ENCODE assay signal across 10 mouse cellular contexts in the genomic region with DNA sequence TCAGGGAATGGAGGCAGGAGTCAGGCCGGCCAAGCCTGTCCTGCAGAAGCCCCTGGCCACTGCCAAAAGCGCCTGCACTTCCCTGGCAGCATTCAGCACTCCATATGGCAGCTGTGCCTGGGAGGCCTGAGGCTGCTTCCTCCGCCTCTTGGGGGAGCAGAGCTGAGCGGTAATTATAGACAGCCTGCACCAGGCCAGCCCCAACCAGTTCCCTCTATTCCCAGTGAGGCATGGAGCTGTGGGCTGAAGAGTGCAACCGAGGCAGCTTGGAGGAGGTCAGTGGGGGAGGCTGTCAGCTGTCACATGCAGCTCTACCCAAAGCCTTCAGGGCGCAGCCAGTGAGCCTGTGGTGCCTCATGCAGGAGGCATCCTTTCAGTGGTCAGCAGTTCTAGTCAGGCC. TPM values are rescaled to one million over a fixed set of nuclear protein-coding genes. Genes with fewer than 3 reads are reported as not detected.
DNase-seq lines count a peak whose midpoint lies in the region; ATAC-seq and TF ChIP-seq lines count a peak whose summit lies in the region.
"Had no signal": no experiment of that assay in that cellular context is flagged by ENCODE, and none has a peak within 500 bp of the region (broad histone marks: within the 10 kb centered on the region; RNA-seq: fewer than 3 reads in every experiment).

No protein-coding gene starts in this region.

- H3K27me3 ChIP-seq in forebrain, embryonic 14.5 days (replicated peaks; ENCODE audit: control insufficient read depth, insufficient read depth, low read length) = no peaks in the 10 kb centered on the region
- H3K27me3 ChIP-seq: liver, embryonic 13.5 days had no signal

- peak; percentile 58 for DNase-seq in gastrocnemius, adult 2 months
- no peak for DNase-seq in gastrocnemius, postnatal 10 days
- DNase-seq in NIH3T3 (ENCODE audit: low read depth) = peak; percentile 64
- DNase-seq in forebrain, embryonic 14.5 days (ENCODE audit: low spot score) = peak; percentile 49
- DNase-seq in left cerebral cortex, adult 2 months (ENCODE audit: extremely low spot score in 1 of 2, low spot score in 2 of 2) = peak; percentile 72 to 77
- DNase-seq in right cerebral cortex, postnatal 4 days = peak; percentile 27
- DNase-seq in ovary, adult 18-20 months (ENCODE audit: low spot score) = no peak
- DNase-seq in natural killer cell, adult 2 months (ENCODE audit: low spot score in 2 of 2) = no peak
- DNase-seq: liver, embryonic 13.5 days had no signal

- intact Hi-C loops in gastrocnemius, adult 2 months (cut with DNase I) = no loop called here
- intact Hi-C loops in left cerebral cortex, adult 2 months (cut with DNase I) = loop anchor here (1.0 to 2.0 kb wide), 2 partner anchors 27 to 46 kb away; no protein-coding TSS in a partner anchor

- H3K36me3 ChIP-seq in forebrain, embryonic 14.5 days (ENCODE audit: control insufficient read depth, insufficient read depth, low read length) = peaks cover 32% of the 10 kb centered on the region

- ATAC-seq in forebrain, embryonic 14.5 days = peak; percentile 49; the same call in 1 of the 2 replicates

- no peak overlapping the region for H3K9ac ChIP-seq in forebrain, embryonic 14.5 days (ENCODE audit: low read length)
- H3K9ac ChIP-seq: liver, embryonic 13.5 days had no signal

- no peak overlapping the region for H3K4me2 ChIP-seq in forebrain, embryonic 14.5 days (ENCODE audit: low read length)
- H3K4me2 ChIP-seq: liver, embryonic 13.5 days had no signal

- 70% methylated on average over 6 of the region's 6 CpGs for WGBS in forebrain, embryonic 14.5 days

- H3K27ac ChIP-seq in gastrocnemius, adult 2 months = peak overlapping the region; percentile 95
- peak overlapping the region; percentile 14; the same call in 1 of the 2 replicates for H3K27ac ChIP-seq in forebrain, embryonic 14.5 days (ENCODE audit: low read depth, low read length)
- H3K27ac ChIP-seq in left cerebral cortex, adult 2 months = peak overlapping the region; percentile 94
- H3K27ac ChIP-seq: liver, embryonic 13.5 days had no signal

- peak; percentile 5; the same call in 1 of the 2 replicates for TF ChIP-seq CTCF in gastrocnemius, adult 2 months (IDR thresholded peaks at IDR 0.05)
- TF ChIP-seq CTCF in left cerebral cortex, adult 2 months (IDR thresholded peaks at IDR 0.05) = no peak; the same call in 1 of the 2 replicates

- H3K4me1 ChIP-seq in forebrain, embryonic 14.5 days (ENCODE audit: control insufficient read depth, insufficient read depth, low read length) = peaks cover 8% of the 10 kb centered on the region

- peak overlapping the region; percentile 52 for H3K4me3 ChIP-seq in gastrocnemius, adult 2 months
- no peak overlapping the region for H3K4me3 ChIP-seq in forebrain, embryonic 14.5 days (ENCODE audit: low read depth, low read length)
- no peak overlapping the region for H3K4me3 ChIP-seq in left cerebral cortex, adult 2 months
- H3K4me3 ChIP-seq: liver, embryonic 13.5 days had no signal

- no peaks in the 10 kb centered on the region for H3K9me3 ChIP-seq in forebrain, embryonic 14.5 days (replicated peaks; ENCODE audit: control insufficient read depth, low read length)
- H3K9me3 ChIP-seq: liver, embryonic 13.5 days had no signal

RNA-seq across cellular contexts. Expression of gene Napa, which starts 5.5 kb away (rescaled TPM):
- 100 to 1,000 TPM in 1 of 2 experiments, 10 to 100 TPM in 1; 99.2 to 113 TPM for total RNA-seq in gastrocnemius, adult 2 months (2021)
- 100 to 1,000 TPM; 123 to 145 TPM for total RNA-seq in gastrocnemius, postnatal 10 days (2021)
- polyA plus RNA-seq in forebrain, embryonic 14.5 days (2014; fragmentation: Nextera tagmentation; extraction: Ambion mirVana) = 156 and 164 TPM in 2 replicates
- total RNA-seq in left cerebral cortex, adult 2 months (2021) = 100 to 1,000 TPM; 269 to 280 TPM

RNA-seq across cellular contexts. Expression of gene Kptn, which starts 15.9 kb away (rescaled TPM):
- total RNA-seq in gastrocnemius, adult 2 months (2021) = 10 to 100 TPM; 10.3 to 16.0 TPM
- total RNA-seq in gastrocnemius, postnatal 10 days (2021) = 10 to 100 TPM; 12.0 to 13.1 TPM
- 34.5 and 37.0 TPM in 2 replicates for polyA plus RNA-seq in forebrain, embryonic 14.5 days (2014; fragmentation: Nextera tagmentation; extraction: Ambion mirVana)
- total RNA-seq in left cerebral cortex, adult 2 months (2021) = 10 to 100 TPM; 42.9 to 46.3 TPM

RNA-seq across cellular contexts. Expression of gene Slc8a2, which starts 25.9 kb away (rescaled TPM):
- under 1 TPM; 0.08 to 0.28 TPM for total RNA-seq in gastrocnemius, adult 2 months (2021)
- total RNA-seq in gastrocnemius, postnatal 10 days (2021) = under 1 TPM; 0.75 to 0.86 TPM
- polyA plus RNA-seq in forebrain, embryonic 14.5 days (2014; fragmentation: Nextera tagmentation; extraction: Ambion mirVana) = 0.85 and 0.94 TPM in 2 replicates
- 100 to 1,000 TPM; 226 TPM for total RNA-seq in left cerebral cortex, adult 2 months (2021)
- polyA plus RNA-seq: liver, embryonic 13.5 days had no signal

RNA-seq across cellular contexts. Expression of gene Zfp541, which starts 42.1 kb away (rescaled TPM):
- not detected for total RNA-seq in gastrocnemius, adult 2 months (2021)
- total RNA-seq in gastrocnemius, postnatal 10 days (2021) = not detected
- 0.16 TPM in 1 of 2 replicates, not detected in the other for polyA plus RNA-seq in forebrain, embryonic 14.5 days (2014; fragmentation: Nextera tagmentation; extraction: Ambion mirVana)
- total RNA-seq in left cerebral cortex, adult 2 months (2021) = under 1 TPM; 0.77 to 0.97 TPM
- polyA plus RNA-seq: embryonic facial prominence, embryonic 11.5 days; liver, embryonic 13.5 days had no signal

RNA-seq across cellular contexts. Expression of gene Bicra, which starts 56.0 kb away (rescaled TPM):
- total RNA-seq in gastrocnemius, adult 2 months (2021) = 1 to 10 TPM; 6.8 to 7.1 TPM
- total RNA-seq in gastrocnemius, postnatal 10 days (2021) = 10 to 100 TPM in 1 of 2 experiments, 1 to 10 TPM in 1; 8.2 to 11.5 TPM
- 4.3 and 6.0 TPM in 2 replicates for polyA plus RNA-seq in forebrain, embryonic 14.5 days (2014; fragmentation: Nextera tagmentation; extraction: Ambion mirVana)
- 10 to 100 TPM; 14.5 to 15.4 TPM for total RNA-seq in left cerebral cortex, adult 2 months (2021)

Comparison
In these comparisons a context has a peak if more than half of its experiments do, and no peak if none do; other contexts are left out.
1. DNase-seq: peak in gastrocnemius, adult 2 months (single experiment), NIH3T3 (single experiment), forebrain, embryonic 14.5 days (single experiment), left cerebral cortex, adult 2 months (2 of 2) and right cerebral cortex, postnatal 4 days (single experiment); none in gastrocnemius, postnatal 10 days (single experiment), ovary, adult 18-20 months (single experiment) and natural killer cell, adult 2 months (0 of 2).
2. H3K27ac ChIP-seq: peak in every context shown above with its lines; median percentile 95 in gastrocnemius, adult 2 months; 94 in left cerebral cortex, adult 2 months; 14 in forebrain, embryonic 14.5 days.
3. RNA of gene Slc8a2, which starts 25.9 kb away (total RNA-seq): 226 TPM in left cerebral cortex, adult 2 months; 0.75 to 0.86 TPM in gastrocnemius, postnatal 10 days and 0.08 to 0.28 TPM in gastrocnemius, adult 2 months; every median in the first group is over 100 times any median in the second.